Mouse (Mus musculus) urinary bladder, postnatal 25 days (tissue): ENCODE results near the gene Mbd3.
A peak's percentile ranks its signal among the peaks of the same experiment; 100 is the strongest.

ENCODE experiments used
- DNase-seq: peaks from one replicate; pipeline ENCODE4 v3.0.0; 2022; ENCODE audit warnings: low spot score

Gene Mbd3

DNA sequence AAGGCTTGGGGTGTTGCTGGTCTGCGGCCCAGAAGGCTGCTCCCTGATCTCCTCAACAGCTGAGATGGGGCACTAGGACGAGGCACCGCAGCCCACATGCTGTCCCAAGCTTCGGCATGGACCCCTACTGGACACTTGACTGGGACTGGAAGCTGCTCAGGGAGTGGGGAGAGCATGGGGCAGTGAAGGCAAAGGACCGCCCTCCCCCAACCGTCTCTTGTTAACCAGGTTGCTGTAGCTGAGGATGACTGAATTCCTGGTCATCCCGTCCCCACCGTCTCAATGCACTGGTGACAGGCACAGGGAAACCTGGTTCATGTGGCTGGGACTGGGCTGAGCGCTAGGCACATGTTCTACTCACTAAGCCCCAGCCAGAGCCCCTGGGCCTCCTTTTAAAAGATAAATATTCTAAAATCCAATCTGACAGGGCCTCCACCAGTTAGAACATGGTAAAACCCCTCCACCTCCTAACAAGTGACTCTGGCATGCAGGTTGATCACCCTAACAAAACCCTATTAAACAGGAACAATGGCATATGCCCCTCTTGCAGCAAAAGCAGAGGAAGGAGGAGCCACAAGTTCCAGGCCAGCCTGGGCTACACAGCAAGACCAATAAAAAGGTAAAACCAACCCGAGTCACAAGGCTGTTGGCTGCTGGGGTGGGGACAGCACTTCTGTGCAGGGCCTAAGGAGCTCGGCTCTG lies 2.4 kb downstream of the Mbd3 start:
- DNase-seq: no peak

DNA sequence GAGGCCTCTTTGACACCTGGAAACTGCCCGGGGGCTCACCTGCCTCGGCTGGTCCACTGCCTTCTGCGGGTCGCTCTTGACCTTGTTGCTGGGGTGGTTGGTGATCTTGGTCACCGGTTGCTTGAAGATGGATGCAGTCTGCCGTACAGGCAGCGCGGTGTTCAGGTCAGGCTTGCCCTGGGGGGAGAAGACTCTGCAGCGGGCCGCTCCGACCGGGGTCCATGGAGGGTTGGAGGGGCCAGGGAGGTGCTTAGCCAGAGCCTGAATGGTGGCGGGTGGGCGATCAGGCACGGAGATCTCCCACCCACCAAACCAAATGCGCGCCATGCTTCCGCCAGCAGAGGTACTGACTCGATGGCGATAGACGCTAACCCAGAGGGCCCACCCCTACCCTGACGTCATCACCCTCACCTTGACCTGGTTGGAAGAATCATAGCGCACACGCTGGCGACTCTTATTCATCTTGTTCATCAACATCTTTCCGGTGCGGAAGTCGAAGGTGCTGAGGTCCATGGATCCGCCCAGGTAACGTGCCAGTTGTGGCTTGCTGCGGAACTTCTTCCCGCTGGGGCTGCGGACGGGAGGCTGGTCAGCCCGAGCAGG lies 4.2 kb downstream of the Mbd3 start:
- DNase-seq: no peak

DNA sequence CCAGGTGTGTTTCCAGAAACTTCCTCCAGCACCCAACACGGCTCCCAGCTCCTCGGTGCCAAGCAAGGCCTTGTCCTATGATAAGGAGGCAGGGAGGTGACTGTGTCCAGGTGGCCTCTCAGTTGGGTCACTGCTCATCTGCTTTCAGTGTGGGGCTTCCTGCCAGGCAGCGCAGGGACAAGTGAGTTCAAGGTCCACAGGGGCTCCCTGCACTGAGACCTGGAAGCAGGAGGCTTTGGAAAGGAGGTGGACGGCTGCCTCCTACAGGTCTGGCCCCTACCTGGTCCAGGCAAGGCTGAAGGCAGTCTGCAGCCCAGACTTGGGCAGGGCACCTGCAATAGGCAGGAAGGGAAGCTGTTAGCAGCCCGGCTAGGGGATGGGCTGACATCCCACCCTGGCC lies 6.7 kb downstream of the Mbd3 start:
- DNase-seq: no peak

DNA sequence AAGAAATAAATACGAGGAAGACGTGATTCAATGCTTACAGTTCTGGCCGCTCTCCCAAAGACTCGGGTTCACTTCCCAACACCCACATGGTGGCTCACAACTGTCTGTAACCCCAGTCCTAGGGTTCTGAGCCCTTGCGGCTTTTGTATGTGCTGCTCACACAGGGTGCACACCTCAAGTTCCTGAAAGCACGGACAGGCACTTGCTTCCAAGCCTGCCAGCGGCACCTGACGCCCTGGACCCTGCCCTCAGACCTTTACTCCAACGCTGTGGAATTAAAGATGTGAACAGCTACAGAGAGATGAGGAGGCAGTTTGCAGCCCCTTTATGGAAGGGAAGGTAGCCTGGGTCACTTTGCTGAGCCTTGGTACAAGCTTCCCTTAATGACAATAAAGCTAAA lies 8.7 kb downstream of the Mbd3 start:
- no peak for DNase-seq

DNA sequence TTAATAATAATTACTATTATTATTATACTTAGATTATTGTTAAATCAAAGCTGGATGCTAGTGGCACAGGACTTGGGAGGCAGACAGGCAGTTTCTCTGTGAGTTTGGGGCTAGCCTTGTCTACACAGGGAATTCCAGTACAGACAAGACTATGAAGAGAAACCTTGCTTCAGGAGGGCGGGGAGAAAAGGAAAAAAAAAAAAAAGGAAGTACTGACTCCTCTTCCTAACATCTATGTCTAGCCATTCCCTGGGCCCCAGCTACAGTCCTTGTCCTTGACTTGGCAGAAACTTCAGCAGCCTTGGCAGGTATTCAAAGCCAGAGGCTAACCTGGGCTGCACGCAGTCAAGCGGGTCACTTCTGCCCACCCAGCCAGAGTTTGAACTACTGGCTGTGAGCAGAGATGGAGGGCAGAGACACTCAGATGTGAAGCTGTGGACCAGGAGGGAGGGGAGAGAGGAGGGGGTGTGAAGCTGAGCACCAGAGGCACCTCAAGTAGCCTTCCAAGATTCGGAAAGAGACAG lies 10.1 kb downstream of the Mbd3 start:
- DNase-seq: no peak

DNA sequence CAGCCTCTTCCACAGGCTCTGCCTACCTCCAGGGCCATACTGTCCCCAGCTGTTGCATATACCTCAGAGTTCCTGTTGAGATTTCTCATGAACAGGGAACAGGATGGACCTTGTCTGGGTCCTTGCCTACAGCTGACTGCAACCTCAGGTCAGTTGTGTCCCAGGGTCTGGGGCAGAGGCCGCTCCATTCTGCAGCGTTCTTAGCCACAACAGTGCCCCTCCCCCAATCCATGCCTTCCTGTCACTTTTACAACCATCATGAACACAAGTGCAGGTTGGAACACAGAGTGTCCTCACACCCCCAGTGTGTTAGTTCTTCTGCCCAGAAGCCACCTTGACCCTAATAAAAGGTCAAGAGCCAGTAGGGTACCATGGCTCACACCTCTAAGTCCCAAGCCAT lies 10.6 kb downstream of the Mbd3 start:
- DNase-seq: no peak

DNA sequence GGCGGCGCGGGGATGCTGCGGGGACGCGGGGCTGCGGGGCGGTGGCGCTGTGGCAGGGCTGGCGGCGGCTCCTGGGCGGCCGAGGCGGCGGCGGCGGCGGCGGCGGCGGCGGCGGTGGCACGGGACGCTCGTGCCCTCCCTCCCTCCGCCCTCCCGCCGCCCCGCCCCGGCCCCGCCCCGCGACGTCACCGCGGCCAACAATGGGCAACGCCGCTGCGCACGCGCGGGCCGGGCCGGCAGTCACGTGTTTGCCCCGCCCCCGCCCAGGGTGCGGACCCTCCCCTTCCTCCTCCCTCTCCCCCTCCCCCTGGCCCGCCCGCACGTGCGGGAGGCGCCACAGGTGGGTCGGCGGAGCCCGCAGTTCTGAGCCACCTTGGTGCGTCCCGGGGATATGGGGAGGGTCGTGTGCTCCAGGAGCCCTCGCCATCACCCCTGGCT lies 11.8 kb downstream of the Mbd3 start, which contains the start of gene Mex3d:
Gene Mex3d, minus strand, starts transcription at position 138 of the 438 bp plus-strand sequence.
- peak; percentile 93 for DNase-seq

DNA sequence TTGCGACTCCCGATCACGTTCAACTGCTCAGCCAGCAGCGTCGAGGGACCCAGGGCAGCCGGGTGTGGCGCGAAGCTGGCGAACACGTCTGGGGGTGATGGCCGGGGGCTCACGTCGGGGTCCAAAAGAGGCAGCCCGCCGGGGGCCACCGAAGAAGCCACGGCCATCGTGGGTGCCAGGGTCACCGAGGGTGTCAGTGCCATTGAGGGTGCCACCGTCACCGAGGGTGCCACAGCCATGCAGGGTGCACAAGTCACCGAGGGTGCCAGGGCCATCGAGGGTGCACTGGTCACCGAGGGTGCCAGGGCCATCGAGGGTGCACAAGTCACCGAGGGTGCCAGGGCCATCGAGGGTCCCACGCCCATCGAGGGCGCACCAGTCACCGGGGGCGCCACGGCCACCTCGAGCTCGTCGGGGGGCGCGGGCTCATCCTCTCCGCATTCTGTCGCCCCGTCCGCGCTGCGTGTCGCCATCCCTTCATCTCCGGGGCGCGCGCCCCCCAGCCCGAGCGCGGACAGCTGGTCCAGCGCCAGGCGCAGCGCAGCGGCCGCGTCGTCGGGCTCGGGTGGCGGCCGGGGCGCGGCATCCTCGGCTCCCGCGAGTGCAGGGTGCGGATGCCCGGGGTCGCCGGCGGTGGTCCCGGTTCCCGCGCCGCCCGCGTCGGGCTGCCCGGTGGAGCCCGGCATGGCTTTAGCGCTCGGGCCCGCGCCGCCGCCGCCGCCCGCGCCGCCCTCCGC lies 12.4 kb downstream of the Mbd3 start:
- DNase-seq: no peak

DNA sequence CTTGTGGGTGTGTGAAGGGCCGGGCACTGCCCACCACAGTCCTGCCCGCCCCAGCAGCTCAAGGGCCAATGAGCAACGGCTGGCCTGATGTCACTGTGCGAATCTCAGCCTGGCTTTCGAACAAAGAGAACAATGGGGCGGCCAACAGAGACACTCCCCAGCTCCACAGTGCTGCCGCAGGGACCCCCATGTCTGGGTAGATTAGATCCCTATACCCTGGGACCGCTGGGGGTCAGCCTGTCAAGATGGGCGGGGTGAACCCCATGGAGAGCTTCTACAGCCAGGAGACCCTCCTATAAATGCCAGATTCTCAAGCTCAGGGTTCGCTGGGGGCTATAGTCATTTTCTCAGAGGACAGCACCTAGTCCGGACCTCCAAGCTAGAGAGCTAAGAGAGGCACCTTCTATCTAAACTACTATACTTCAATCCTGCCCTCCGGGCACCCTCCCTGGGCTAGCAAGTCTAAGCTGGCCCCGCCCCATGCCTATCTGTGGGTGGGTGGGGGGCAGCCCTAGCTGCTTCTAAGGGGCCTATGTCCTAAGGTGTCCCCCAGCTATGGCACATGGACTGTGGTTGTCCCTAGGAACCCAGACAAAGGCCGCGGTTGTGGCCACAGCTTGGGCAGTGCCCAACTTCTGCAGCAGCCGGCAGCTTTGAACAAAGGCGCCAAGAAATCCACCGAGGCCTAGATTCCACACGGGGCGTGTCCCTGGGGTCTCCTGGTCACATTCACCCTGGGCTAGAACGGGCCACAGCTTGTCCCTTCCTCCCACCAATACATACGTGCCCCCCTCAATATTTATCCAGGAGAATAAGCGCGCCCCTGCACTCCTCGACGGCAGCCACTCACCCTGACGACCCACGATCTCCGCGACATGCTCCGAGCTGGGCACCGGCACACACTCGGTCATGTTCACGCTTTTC lies 13.3 kb downstream of the Mbd3 start:
- DNase-seq: no peak

DNA sequence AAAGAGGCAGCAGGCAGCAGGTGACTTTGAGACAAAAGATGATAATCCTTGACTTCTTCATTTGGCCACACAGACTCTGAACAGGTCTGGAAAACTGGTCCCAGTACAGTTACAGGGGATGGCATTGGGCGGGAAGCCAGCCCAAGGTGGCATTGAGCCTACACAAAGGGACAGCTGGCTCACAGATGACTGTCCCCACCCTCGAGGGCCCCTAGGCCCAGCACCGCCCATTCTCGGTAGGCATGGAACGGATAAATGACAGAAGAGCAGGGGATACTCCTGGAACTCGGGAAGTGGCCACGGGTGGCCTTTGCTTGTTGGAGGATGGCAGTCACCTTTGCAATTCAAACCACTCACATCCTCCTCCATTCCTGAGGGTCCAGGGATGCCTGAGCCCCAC lies 14.0 kb downstream of the Mbd3 start:
- DNase-seq: no peak

DNA sequence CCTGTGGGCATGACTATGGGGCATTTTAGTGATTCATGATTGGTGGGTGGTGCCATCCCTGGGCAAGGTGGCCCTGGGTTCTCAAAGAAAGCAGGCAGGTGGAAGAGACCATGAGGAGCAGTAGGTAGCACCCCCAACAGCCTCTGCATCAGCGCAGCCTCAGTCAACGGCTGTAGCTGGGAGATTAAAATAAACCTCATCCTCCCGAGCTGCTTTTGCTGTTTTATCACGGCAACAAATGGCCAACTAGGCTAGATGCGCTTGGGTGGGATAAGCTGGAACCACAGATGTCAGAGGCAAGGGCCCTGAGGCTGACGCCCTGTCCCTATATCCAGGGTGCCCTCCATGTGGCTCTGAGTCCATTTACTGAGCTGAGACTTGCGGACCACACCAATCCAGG lies 14.6 kb downstream of the Mbd3 start:
- no peak for DNase-seq

DNA sequence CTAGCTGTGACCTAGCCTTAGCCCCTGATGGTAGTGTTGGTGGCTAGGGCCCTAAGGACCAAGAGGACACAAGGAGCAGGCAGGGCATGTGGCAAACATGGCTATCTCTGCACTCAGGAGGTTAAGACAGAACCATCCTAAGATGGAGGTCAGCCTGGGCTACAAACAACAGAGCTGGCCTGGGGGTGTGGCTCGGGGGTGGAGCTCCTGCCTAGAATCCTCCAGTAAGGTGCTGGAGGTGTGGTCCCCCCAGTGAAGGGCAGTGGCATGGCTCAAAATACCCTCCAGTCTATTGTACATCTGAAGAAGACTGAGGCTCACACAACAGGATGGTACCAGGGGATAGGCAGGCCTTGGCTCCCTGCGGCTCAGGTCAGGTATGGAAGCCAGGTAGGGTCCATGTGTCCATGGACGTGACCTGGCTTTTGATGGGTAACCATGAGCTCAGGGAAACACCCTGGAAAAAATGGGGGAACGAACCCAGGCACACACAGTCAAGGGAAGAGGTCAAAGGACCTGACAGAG lies 15.2 kb downstream of the Mbd3 start:
- DNase-seq: no peak

DNA sequence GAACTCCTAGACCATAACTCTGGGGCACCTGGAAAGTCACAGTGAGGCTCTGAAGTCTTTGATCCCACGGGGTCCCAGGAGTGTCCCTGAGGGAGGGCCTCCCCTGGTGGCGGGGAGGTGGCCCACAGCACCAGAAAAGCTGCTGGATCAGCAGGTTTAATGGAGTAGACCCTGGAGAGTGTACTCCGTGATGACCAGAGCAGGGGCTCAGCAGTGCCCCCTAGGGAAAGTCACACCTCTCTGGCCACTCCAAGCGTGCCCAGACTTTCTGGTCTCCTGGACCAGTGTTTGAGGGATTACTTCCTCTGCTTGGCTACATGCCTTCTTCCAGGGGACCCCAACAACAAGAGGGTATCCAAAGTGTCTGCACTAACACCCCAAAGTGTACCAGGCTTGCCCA lies 15.9 kb downstream of the Mbd3 start:
- no peak for DNase-seq

DNA sequence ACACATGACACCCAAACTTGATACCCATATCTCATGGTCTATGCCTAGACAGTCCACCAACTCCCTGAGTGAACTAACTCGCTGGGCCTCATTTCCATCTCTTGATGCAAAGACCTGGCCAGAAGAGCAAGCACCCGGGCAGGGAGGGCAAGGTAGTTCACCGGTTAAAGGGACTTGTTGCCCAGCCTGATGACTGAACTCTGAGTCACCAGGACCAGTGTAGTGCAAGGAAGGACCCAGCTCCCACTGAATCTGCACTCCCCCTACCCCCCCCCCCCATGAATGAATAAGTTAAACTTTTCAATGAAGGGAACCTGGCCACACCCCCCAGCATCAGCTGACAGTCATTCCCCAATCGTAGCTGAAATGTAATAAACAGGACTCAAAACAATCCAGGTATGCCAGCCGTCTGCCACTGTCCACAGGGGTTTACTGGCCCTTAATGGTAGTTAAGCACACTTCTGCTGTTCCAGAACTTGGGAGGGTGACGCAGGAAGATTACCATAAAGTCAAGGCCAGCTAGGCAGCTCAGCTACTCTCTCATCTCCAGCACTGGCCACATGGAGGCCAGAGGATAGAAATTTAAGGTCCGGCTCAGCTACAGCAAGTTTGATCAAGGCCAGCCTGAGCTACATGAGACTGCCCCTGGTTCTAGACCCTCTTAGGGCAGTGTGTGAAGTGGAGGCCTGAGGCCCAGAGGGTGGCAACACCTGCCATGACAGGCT lies 16.5 kb downstream of the Mbd3 start:
- no peak for DNase-seq

DNA sequence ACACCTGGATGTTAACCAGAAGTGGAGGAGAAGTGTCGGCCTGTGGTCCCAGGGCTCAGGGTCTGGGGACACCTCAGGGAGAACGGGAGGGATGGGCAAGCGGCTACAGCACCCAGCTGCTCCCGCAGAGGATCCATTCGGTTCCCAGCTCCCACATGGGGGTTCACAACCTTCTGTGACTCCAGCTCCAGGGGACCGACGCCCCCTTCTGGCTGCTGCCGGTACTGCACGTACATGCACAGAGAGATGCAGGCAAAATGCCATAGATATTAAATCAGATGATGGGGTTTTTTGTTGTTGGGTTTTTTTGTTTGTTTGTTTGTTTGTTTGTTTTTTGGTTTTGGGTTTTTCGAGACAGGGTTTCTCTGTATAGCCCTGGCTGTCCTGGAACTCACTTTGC lies 21.6 kb downstream of the Mbd3 start:
- DNase-seq: no peak

DNA sequence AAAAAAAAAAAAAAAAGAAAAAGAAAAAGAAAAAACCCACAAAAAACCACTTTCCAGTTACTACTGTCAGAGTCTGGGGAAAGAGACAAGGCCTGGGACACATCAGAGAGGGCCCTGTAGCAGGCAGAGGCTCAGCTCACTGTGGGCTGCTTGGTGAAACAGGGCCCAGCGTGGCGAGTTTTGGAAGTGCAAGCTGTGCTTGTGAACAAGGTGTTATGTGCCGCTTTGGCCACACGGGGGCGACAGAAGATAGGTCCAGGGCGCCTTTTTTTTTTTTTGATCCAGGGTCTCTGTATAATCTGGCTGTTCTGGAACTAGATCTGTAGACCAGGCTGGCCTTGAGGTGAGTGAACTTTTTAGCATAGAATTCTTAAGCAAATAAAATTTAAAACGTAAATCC lies 23.2 kb downstream of the Mbd3 start:
- DNase-seq: peak; percentile 94

DNA sequence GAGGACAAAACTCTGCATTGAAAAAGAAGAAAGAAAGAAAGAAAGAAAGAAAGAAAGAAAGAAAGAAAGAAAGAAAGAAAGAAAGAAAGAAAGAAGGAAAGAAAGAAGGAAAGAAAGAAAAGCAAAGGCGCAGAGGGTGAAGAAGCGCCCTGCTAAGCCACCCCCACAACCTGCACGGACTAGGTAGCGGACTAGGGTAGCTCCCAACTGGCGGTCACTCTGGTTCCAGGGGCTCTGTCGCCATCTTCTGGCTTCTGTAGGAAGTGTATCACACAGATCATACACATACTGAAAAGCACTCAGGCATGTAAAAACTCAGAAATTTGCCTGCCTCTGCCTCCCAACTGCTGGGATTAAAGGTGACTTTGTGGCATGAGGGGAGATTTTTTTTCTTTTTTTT lies 25.3 kb downstream of the Mbd3 start:
- DNase-seq: peak; percentile 69

DNA sequence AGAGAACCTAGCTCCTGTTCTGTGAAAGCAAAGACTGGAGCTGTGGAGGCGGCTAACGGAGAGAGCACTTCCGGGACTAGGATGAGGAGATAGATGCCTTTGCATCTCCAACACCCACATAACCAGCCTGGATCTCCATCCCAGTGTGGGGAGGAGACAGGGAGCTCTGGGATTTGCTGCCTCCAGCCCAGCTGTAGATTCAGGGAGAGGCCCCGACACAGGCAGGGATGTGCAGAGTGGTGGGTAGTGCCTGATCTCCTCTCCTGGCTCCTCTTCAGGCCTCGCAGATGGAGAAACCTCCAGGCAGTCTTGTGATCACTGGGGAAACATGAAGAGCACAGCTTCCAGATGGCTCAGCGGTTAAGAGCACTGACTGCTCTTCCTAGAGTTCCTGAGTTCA lies 26.6 kb downstream of the Mbd3 start:
- no peak for DNase-seq

DNA sequence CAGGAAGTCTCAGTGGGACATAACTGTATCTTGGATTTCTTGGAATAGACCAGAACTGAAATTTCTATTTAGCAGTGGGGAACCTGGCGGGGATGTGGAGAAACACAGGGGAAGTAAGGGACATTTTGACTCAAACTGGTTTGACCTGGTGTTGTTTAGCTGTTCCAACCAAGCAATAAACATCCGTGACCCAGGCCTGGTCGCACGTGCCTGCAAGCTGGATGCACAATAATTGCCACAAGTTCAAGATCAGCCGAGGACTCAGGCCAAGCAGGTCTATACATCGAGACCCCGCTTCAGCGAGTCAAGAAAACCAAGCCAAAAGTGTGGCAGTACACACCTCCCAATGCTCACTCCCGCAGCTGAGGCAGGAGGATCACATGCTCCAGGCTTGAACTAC lies 27.4 kb downstream of the Mbd3 start:
- no peak for DNase-seq

DNA sequence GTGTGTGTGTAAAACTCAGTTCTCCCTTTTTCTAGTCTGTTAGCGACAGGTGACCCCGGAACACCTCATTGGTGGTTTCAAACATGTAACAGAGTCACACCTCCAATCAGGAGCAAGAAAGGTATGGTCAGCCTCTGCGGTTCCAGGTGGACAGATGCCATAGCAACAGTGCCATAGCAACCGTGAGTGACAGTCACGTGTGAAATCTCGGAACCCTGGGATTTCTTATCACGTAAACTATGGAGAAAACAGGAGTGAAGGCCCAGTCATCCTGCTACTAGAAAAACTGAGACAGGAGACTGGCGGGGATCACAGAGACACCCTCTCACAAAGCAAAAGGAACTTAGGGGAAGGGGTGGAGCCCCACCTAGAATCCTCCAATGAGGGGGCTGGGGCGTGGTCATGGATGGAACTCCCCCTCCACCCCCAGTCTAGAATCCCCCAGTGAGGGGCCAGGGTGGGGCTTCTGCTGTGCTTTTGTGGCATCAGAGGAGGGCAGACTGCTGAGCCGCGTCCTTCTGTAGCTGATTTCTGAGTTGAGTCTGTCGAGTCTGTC lies 27.9 kb downstream of the Mbd3 start:
- no peak for DNase-seq
